Mouse (Mus musculus): ENCODE results near the gene Gprc5c. TPM values are rescaled to one million over a fixed set of nuclear protein-coding genes. Genes with fewer than 3 reads are reported as not detected.
A peak's percentile ranks its signal among the peaks of the same experiment; 100 is the strongest.

Gprc5c gene
- polyA plus RNA-seq, 1 experiment from 2014 or later, result 23.9 TPM

- H3K9ac ChIP-seq, result no peak overlapping the region
- no peaks in the 10 kb centered on the region for H3K9me3 ChIP-seq
- no peaks in the 10 kb centered on the region for H3K27me3 ChIP-seq (replicated peaks)
- H3K4me3 ChIP-seq, result no peak overlapping the region
- WGBS, result 93% methylated on average over 7 of the region's 7 CpGs
- no peaks in the 10 kb centered on the region for H3K36me3 ChIP-seq
- H3K27ac ChIP-seq, result no peak overlapping the region
- ATAC-seq (ENCODE audit: low FRiP score, low read depth), result no peak
- no peak overlapping the region for H3K4me2 ChIP-seq (replicated peaks)
- peaks cover 15% of the 10 kb centered on the region for H3K4me1 ChIP-seq
These were observed 32.8 kb upstream of the Gprc5c start for GRCm38 (mm10) chr11:114818185-114818584.

GRCm38 (mm10) chr11:114819110-114819509 is 31.8 kb upstream of the Gprc5c start:
- Histone ChIP-seq H3K27ac (no peak overlapping the region), H3K4me1 (peaks cover 23% of the 10 kb centered on the region), H3K4me3 (no peak overlapping the region), H3K27me3 (replicated peaks) (no peaks in the 10 kb centered on the region), H3K36me3 (no peaks in the 10 kb centered on the region), H3K9me3 (no peaks in the 10 kb centered on the region), H3K4me2 (replicated peaks) (no peak overlapping the region), H3K9ac (no peak overlapping the region)
- 8% methylated on average over 2 of the region's 2 CpGs for WGBS
- ATAC-seq (ENCODE audit: low FRiP score, low read depth), result no peak

- no peak overlapping the region for H3K4me3 ChIP-seq
- H3K4me2 ChIP-seq (replicated peaks), result no peak overlapping the region
- peaks cover 23% of the 10 kb centered on the region for H3K4me1 ChIP-seq
- no peaks in the 10 kb centered on the region for H3K27me3 ChIP-seq (replicated peaks)
- H3K36me3 ChIP-seq, result no peaks in the 10 kb centered on the region
- no peak overlapping the region for H3K9ac ChIP-seq
- no peak for ATAC-seq (ENCODE audit: low FRiP score, low read depth)
- 35% methylated on average over 3 of the region's 3 CpGs for WGBS
- H3K9me3 ChIP-seq, result no peaks in the 10 kb centered on the region
- H3K27ac ChIP-seq, result no peak overlapping the region
These were observed 30.5 kb upstream of the Gprc5c start for GRCm38 (mm10) chr11:114820444-114820843.

GRCm38 (mm10) chr11:114821325-114821724 is 29.6 kb upstream of the Gprc5c start:
- Histone ChIP-seq H3K27ac (no peak overlapping the region), H3K4me3 (no peak overlapping the region), H3K27me3 (replicated peaks) (no peaks in the 10 kb centered on the region), H3K9me3 (no peaks in the 10 kb centered on the region), H3K9ac (no peak overlapping the region), H3K36me3 (no peaks in the 10 kb centered on the region), H3K4me1 (peaks cover 23% of the 10 kb centered on the region), H3K4me2 (replicated peaks) (no peak overlapping the region)
- ATAC-seq (ENCODE audit: low FRiP score, low read depth), result no peak
- 63% methylated on average over 1 of the region's 1 CpGs for WGBS

GRCm38 (mm10) chr11:114822727-114823126 is 28.2 kb upstream of the Gprc5c start:
- peak overlapping the region; percentile 37; the same call in 1 of the 2 replicates for H3K4me2 ChIP-seq (replicated peaks)

GRCm38 (mm10) chr11:114823199-114823725 is 27.7 kb upstream of the Gprc5c start:
- peaks cover 23% of the 10 kb centered on the region for H3K4me1 ChIP-seq
- 0 out of 2 replicates have a peak, but pooled peaks have one; percentile 17 for ATAC-seq (ENCODE audit: low FRiP score, low read depth)
- no peak overlapping the region for H3K27ac ChIP-seq
- 0 out of 2 replicates have a peak overlapping the region, but pooled peaks have one; percentile 18 for H3K9ac ChIP-seq
- WGBS, result 3% methylated on average over 11 of the region's 11 CpGs
- no peak overlapping the region for H3K4me3 ChIP-seq
- no peaks in the 10 kb centered on the region for H3K9me3 ChIP-seq
- H3K4me2 ChIP-seq (replicated peaks), result peak overlapping the region; percentile 37
- H3K36me3 ChIP-seq, result no peaks in the 10 kb centered on the region
- no peaks in the 10 kb centered on the region for H3K27me3 ChIP-seq (replicated peaks)

More at GRCm38 (mm10) chr11:114822727-114823126, 28.2 kb upstream of the Gprc5c start:
- H3K27me3 ChIP-seq (replicated peaks), result no peaks in the 10 kb centered on the region
- no peak overlapping the region for H3K4me3 ChIP-seq
- H3K9ac ChIP-seq, result no peak overlapping the region
- no peaks in the 10 kb centered on the region for H3K36me3 ChIP-seq
- H3K9me3 ChIP-seq, result no peaks in the 10 kb centered on the region
- H3K27ac ChIP-seq, result no peak overlapping the region
- 55% methylated on average over 12 of the region's 12 CpGs for WGBS
- H3K4me1 ChIP-seq, result peaks cover 23% of the 10 kb centered on the region
- ATAC-seq (ENCODE audit: low FRiP score, low read depth), result 0 out of 2 replicates have a peak, but pooled peaks have one; percentile 53

GRCm38 (mm10) chr11:114826686-114827085 is 24.3 kb upstream of the Gprc5c start:
- H3K9me3 ChIP-seq, result no peaks in the 10 kb centered on the region
- no peaks in the 10 kb centered on the region for H3K36me3 ChIP-seq
- no peak overlapping the region for H3K4me3 ChIP-seq
- H3K4me2 ChIP-seq (replicated peaks), result no peak overlapping the region
- H3K27ac ChIP-seq, result no peak overlapping the region
- peaks cover 31% of the 10 kb centered on the region for H3K4me1 ChIP-seq
- ATAC-seq (ENCODE audit: low FRiP score, low read depth), result no peak
- WGBS, result 78% methylated on average over 5 of the region's 5 CpGs
- no peaks in the 10 kb centered on the region for H3K27me3 ChIP-seq (replicated peaks)
- H3K9ac ChIP-seq, result no peak overlapping the region

- H3K4me1 ChIP-seq, result peaks cover 15% of the 10 kb centered on the region
- H3K27ac ChIP-seq, result no peak overlapping the region
- H3K27me3 ChIP-seq (replicated peaks), result no peaks in the 10 kb centered on the region
- H3K4me3 ChIP-seq, result peak overlapping the region; percentile 18
- no peaks in the 10 kb centered on the region for H3K36me3 ChIP-seq
- H3K9ac ChIP-seq, result peak overlapping the region; percentile 38; the same call in 1 of the 2 replicates
- peak overlapping the region; percentile 60 for H3K4me2 ChIP-seq (replicated peaks)
- no peaks in the 10 kb centered on the region for H3K9me3 ChIP-seq
- 8% methylated on average over 24 of the region's 24 CpGs for WGBS
- ATAC-seq (ENCODE audit: low FRiP score, low read depth), result 0 out of 2 replicates have a peak, but pooled peaks have one; percentile 48
These were observed 21.2 kb upstream of the Gprc5c start for GRCm38 (mm10) chr11:114829499-114830432.

- H3K36me3 ChIP-seq, result no peaks in the 10 kb centered on the region
- peak overlapping the region; percentile 38; the same call in 1 of the 2 replicates for H3K9ac ChIP-seq
- no peak overlapping the region for H3K4me3 ChIP-seq
- no peaks in the 10 kb centered on the region for H3K9me3 ChIP-seq
- H3K4me2 ChIP-seq (replicated peaks), result peak overlapping the region; percentile 60
- H3K4me1 ChIP-seq, result peaks cover 15% of the 10 kb centered on the region
- 12% methylated on average over 8 of the region's 8 CpGs for WGBS
- no peaks in the 10 kb centered on the region for H3K27me3 ChIP-seq (replicated peaks)
- no peak for ATAC-seq (ENCODE audit: low FRiP score, low read depth)
- no peak overlapping the region for H3K27ac ChIP-seq
These were observed 20.5 kb upstream of the Gprc5c start for GRCm38 (mm10) chr11:114830433-114830773.

- WGBS, result 77% methylated on average over 5 of the region's 5 CpGs
- Histone ChIP-seq H3K9ac (no peak overlapping the region), H3K27ac (no peak overlapping the region), H3K4me1 (peaks cover 15% of the 10 kb centered on the region), H3K27me3 (replicated peaks) (no peaks in the 10 kb centered on the region), H3K9me3 (no peaks in the 10 kb centered on the region), H3K4me2 (replicated peaks) (no peak overlapping the region), H3K4me3 (no peak overlapping the region), H3K36me3 (no peaks in the 10 kb centered on the region)
- ATAC-seq (ENCODE audit: low FRiP score, low read depth), result no peak
These were observed 17.8 kb upstream of the Gprc5c start for GRCm38 (mm10) chr11:114833166-114833565.

GRCm38 (mm10) chr11:114843818-114844463 is 7.0 kb upstream of the Gprc5c start:
- WGBS, result 5% methylated on average over 8 of the region's 8 CpGs
- peaks cover 12% of the 10 kb centered on the region for H3K4me1 ChIP-seq
- peak; percentile 41; the same call in 1 of the 2 replicates for ATAC-seq (ENCODE audit: low FRiP score, low read depth)
- 0 out of 2 replicates have a peak overlapping the region, but pooled peaks have one; percentile 17 for H3K9ac ChIP-seq
- H3K27me3 ChIP-seq (replicated peaks), result peaks cover 4% of the 10 kb centered on the region
- H3K4me2 ChIP-seq (replicated peaks), result 0 out of 2 replicates have a peak overlapping the region, but pooled peaks have one; percentile 7
- H3K9me3 ChIP-seq, result 0 out of 2 replicates have a peak, but pooled peaks cover 5% of the 10 kb centered on the region
- no peaks in the 10 kb centered on the region for H3K36me3 ChIP-seq
- no peak overlapping the region for H3K27ac ChIP-seq
- no peak overlapping the region for H3K4me3 ChIP-seq
